Mouse (Mus musculus): ENCODE results near the gene Grip1. TPM values are rescaled to one million over a fixed set of nuclear protein-coding genes. Genes with fewer than 3 reads are reported as not detected.
A peak's percentile ranks its signal among the peaks of the same experiment; 100 is the strongest.

Gene Grip1
- polyA plus RNA-seq, 1 experiment from 2014 or later = 0.87 TPM

- Histone ChIP-seq H3K9ac (ENCODE audit: low read length) (no peak overlapping the region), H3K36me3 (ENCODE audit: control insufficient read depth, insufficient read depth, low read length) (no peaks in the 10 kb centered on the region), H3K9me3 (ENCODE audit: control insufficient read depth, low read length) (0 out of 2 replicates have a peak, but pooled peaks cover 3% of the 10 kb centered on the region), H3K4me2 (replicated peaks; ENCODE audit: low read depth) (no peak overlapping the region), H3K4me3 (ENCODE audit: low read depth, low read length) (no peak overlapping the region), H3K27ac (replicated peaks) (no peak overlapping the region), H3K27me3 (ENCODE audit: control insufficient read depth, insufficient read depth, low read length) (no peaks in the 10 kb centered on the region), H3K4me1 (replicated peaks; ENCODE audit: control insufficient read depth, insufficient read depth) (no peaks in the 10 kb centered on the region)
- no peak for DNase-seq (ENCODE audit: low spot score)
- ATAC-seq (ENCODE audit: low FRiP score, low TSS enrichment) = no peak
- TF ChIP-seq CTCF (IDR thresholded peaks at IDR 0.05; ENCODE audit: low read depth) = no peak
- WGBS = 63% methylated on average over 3 of the region's 3 CpGs
These were observed 414.1 kb downstream of the Grip1 start for GRCm38 (mm10) chr10:119867726-119868125.

- Histone ChIP-seq H3K9me3 (ENCODE audit: control insufficient read depth, low read length) (0 out of 2 replicates have a peak, but pooled peaks cover 3% of the 10 kb centered on the region), H3K9ac (ENCODE audit: low read length) (no peak overlapping the region), H3K36me3 (ENCODE audit: control insufficient read depth, insufficient read depth, low read length) (no peaks in the 10 kb centered on the region), H3K4me1 (replicated peaks; ENCODE audit: control insufficient read depth, insufficient read depth) (no peaks in the 10 kb centered on the region), H3K4me3 (ENCODE audit: low read depth, low read length) (no peak overlapping the region), H3K4me2 (replicated peaks; ENCODE audit: low read depth) (no peak overlapping the region), H3K27me3 (ENCODE audit: control insufficient read depth, insufficient read depth, low read length) (no peaks in the 10 kb centered on the region), H3K27ac (replicated peaks) (no peak overlapping the region)
- no peak for DNase-seq (ENCODE audit: low spot score)
- 79% methylated on average over 11 of the region's 11 CpGs for WGBS
- no peak for ATAC-seq (ENCODE audit: low FRiP score, low TSS enrichment)
- no peak for TF ChIP-seq EP300 (optimal IDR thresholded peaks at IDR 0.05)
- no peak for TF ChIP-seq CTCF (IDR thresholded peaks at IDR 0.05; ENCODE audit: low read depth)
These were observed 415.5 kb downstream of the Grip1 start for GRCm38 (mm10) chr10:119868995-119869579.

DNA sequence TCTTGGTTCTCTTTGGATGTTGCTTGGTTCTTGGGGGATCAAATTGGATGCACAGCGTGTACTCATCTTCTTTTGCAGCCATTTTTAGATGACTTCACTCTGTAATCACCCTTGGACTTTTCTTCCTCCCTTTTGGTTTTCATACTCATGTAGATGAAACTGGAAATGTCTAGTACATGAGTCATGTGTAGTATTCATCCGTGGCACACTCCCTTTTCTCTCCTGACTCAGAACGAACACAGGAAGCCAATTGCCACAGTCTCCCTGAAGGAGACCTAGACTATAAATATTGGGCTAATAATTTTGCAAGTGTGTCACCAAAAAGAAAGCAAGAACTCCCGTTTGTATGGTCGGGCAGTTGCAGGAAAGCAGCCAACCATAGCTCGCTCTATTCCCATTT, 423.1 kb downstream of the Grip1 start:
- ATAC-seq (ENCODE audit: low FRiP score, low TSS enrichment) (no peak), DNase-seq (ENCODE audit: low spot score) (no peak)
- 71% methylated on average over 6 of the region's 6 CpGs for WGBS
- no peaks in the 10 kb centered on the region for H3K4me1 ChIP-seq (replicated peaks; ENCODE audit: control insufficient read depth, insufficient read depth)
- H3K9me3 ChIP-seq (ENCODE audit: control insufficient read depth, low read length) = no peaks in the 10 kb centered on the region
- TF ChIP-seq EP300 (optimal IDR thresholded peaks at IDR 0.05) (no peak), CTCF (IDR thresholded peaks at IDR 0.05; ENCODE audit: low read depth) (no peak)
- no peak overlapping the region for H3K4me2 ChIP-seq (replicated peaks; ENCODE audit: low read depth)
- no peaks in the 10 kb centered on the region for H3K36me3 ChIP-seq (ENCODE audit: control insufficient read depth, insufficient read depth, low read length)
- H3K4me3 ChIP-seq (ENCODE audit: low read depth, low read length) = no peak overlapping the region
- H3K27ac ChIP-seq (replicated peaks) = no peak overlapping the region
- no peak overlapping the region for H3K9ac ChIP-seq (ENCODE audit: low read length)
- no peaks in the 10 kb centered on the region for H3K27me3 ChIP-seq (ENCODE audit: control insufficient read depth, insufficient read depth, low read length)

DNA sequence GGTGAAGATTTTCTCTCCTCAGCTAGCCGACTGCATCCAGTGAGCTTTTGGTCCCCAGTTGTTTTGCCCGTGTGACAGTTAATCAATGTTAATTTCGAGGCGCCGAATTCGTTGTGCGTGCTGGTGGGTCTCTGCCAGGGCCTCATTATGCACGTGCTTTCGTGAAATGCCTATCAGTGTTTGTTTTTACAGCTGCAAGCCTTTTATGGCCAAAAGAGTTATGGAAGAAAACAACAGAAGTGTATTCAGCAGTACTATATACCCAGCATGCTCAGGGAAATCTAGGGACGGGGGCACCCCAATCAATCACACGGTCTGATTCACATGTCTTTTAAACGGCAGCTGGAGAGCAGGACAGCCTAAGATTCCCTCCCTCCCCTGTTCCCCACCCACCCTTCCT, 424.7 kb downstream of the Grip1 start:
- H3K4me1 ChIP-seq (replicated peaks; ENCODE audit: control insufficient read depth, insufficient read depth) = no peaks in the 10 kb centered on the region
- H3K4me3 ChIP-seq (ENCODE audit: low read depth, low read length) = no peak overlapping the region
- ATAC-seq (ENCODE audit: low FRiP score, low TSS enrichment) (no peak), DNase-seq (ENCODE audit: low spot score) (no peak)
- H3K9ac ChIP-seq (ENCODE audit: low read length) = no peak overlapping the region
- TF ChIP-seq CTCF (IDR thresholded peaks at IDR 0.05; ENCODE audit: low read depth) = no peak
- TF ChIP-seq EP300 (optimal IDR thresholded peaks at IDR 0.05) = no peak
- no peak overlapping the region for H3K4me2 ChIP-seq (replicated peaks; ENCODE audit: low read depth)
- WGBS = 40% methylated on average over 12 of the region's 12 CpGs
- H3K9me3 ChIP-seq (ENCODE audit: control insufficient read depth, low read length) = no peaks in the 10 kb centered on the region
- H3K27ac ChIP-seq (replicated peaks) = no peak overlapping the region
- H3K36me3 ChIP-seq (ENCODE audit: control insufficient read depth, insufficient read depth, low read length) = no peaks in the 10 kb centered on the region
- H3K27me3 ChIP-seq (ENCODE audit: control insufficient read depth, insufficient read depth, low read length) = no peaks in the 10 kb centered on the region

DNA sequence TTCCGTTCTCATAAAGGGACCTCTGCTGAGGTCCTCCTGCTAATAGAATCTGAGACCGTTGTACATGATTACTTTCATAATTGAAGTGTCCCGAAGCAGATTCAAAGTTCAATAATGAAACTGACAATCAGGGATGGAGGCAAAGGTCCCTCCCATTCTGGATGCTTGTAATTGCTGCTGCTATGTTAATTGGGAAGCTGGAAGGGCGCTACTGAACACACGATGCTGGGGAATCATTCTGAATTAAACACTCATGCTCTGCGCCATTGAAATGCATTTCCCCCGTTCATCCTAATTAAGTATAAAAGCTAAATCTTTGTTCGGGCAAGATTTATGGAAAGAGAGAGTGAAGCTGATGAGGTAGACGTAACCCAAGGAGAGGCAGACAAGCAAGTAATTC, 431.0 kb downstream of the Grip1 start:
- Histone ChIP-seq H3K4me2 (replicated peaks; ENCODE audit: low read depth) (no peak overlapping the region), H3K4me1 (replicated peaks; ENCODE audit: control insufficient read depth, insufficient read depth) (no peaks in the 10 kb centered on the region), H3K27me3 (ENCODE audit: control insufficient read depth, insufficient read depth, low read length) (no peaks in the 10 kb centered on the region), H3K9me3 (ENCODE audit: control insufficient read depth, low read length) (no peaks in the 10 kb centered on the region), H3K27ac (replicated peaks) (no peak overlapping the region), H3K36me3 (ENCODE audit: control insufficient read depth, insufficient read depth, low read length) (no peaks in the 10 kb centered on the region), H3K9ac (ENCODE audit: low read length) (no peak overlapping the region), H3K4me3 (ENCODE audit: low read depth, low read length) (no peak overlapping the region)
- ATAC-seq (ENCODE audit: low FRiP score, low TSS enrichment) (no peak), DNase-seq (ENCODE audit: low spot score) (no peak)
- 86% methylated on average over 9 of the region's 9 CpGs for whole genome bisulfite sequencing
- no peak for TF ChIP-seq CTCF (IDR thresholded peaks at IDR 0.05; ENCODE audit: low read depth)

DNA sequence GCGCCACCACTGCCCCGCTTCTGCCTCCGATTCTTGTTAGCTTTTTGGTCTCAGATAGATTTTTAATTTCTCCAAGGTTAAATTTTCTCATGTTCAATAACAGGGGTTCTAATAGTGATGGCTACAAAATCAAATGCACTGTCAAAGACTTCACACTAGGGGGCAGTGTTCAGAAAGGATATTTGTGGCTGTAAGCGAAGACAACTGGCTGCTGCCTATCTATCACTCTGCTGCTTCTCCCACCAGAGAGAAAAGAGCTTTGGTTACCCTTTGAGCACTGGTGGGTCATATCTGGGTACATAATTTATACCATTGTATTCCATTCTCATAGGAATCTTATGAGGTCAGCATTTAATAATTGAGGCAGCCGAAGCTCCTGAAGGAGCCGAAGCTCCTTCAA, 431.9 kb downstream of the Grip1 start:
- DNase-seq (ENCODE audit: low spot score) = no peak
- Histone ChIP-seq H3K4me2 (replicated peaks; ENCODE audit: low read depth) (no peak overlapping the region), H3K27me3 (ENCODE audit: control insufficient read depth, insufficient read depth, low read length) (no peaks in the 10 kb centered on the region), H3K9ac (ENCODE audit: low read length) (no peak overlapping the region), H3K9me3 (ENCODE audit: control insufficient read depth, low read length) (no peaks in the 10 kb centered on the region), H3K4me1 (replicated peaks; ENCODE audit: control insufficient read depth, insufficient read depth) (no peaks in the 10 kb centered on the region), H3K36me3 (ENCODE audit: control insufficient read depth, insufficient read depth, low read length) (no peaks in the 10 kb centered on the region), H3K27ac (replicated peaks) (no peak overlapping the region), H3K4me3 (ENCODE audit: low read depth, low read length) (no peak overlapping the region)
- peak; percentile 69 for TF ChIP-seq CTCF (IDR thresholded peaks at IDR 0.05; ENCODE audit: low read depth)
- TF ChIP-seq EP300 (optimal IDR thresholded peaks at IDR 0.05) = no peak
- 81% methylated on average over 6 of the region's 6 CpGs for WGBS
- no peak for ATAC-seq (ENCODE audit: low FRiP score, low TSS enrichment)

All from stomach, postnatal 0 days (tissue).